Mouse (Mus musculus): ENCODE results near the gene Mettl7b.
"Not testable (repeated sequence)": the region's sequence is repeated elsewhere in the genome, so short reads cannot be mapped to it uniquely, and the experiment has no call there.

The Mettl7b gene

DNA sequence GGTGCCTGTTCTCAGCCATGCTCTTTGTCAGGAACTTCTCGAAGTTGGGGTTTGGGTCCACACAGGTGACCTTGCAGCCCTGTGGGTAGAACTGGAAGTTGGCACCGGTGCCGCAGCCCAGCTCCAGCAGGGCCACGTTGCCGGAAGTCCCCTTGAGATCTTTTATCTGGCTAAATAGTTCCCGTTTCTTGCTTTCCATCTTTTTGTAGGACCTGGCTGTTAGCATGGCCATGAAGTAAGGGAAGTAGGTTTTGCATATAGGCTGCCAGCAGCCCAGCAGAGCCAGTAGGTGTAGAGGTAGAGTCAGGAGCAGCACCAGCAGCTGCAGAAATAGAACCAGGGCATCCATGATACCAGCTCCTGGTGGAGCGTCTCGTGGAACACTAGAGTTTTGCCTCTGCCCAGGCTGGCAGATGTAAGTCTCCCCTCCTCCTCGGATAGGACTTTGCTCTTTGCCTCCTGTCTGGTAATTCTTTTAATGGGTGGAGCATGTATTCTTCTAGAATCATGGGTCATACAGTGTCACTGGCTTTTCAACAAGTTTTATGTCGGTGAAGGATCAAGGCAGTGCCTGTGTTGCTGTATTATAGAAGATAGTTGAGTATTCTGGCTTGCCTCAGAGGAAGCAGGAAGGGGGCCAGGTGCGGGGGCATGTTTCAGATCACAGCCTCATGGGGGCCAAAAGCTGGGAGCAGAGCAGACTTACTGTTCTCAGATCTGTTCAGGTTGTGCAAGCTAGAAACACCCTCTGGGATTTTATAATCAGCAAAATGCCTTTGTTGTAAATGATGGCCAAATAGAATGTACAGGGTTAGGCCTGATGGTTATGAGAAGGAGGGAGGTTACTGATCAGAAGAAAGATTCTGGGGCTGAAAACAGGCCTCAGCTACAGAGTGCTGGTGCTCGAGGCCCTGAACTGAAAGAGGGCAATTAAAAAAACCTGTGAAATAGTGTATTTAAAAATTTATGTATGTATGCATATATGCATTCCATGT is at the start of gene Mettl7b:
Gene Mettl7b, minus strand, starts transcription at position 399 of the 995 bp plus-strand sequence.
- no peak for DNase-seq (ENCODE audit: low read depth, low spot score)

DNA sequence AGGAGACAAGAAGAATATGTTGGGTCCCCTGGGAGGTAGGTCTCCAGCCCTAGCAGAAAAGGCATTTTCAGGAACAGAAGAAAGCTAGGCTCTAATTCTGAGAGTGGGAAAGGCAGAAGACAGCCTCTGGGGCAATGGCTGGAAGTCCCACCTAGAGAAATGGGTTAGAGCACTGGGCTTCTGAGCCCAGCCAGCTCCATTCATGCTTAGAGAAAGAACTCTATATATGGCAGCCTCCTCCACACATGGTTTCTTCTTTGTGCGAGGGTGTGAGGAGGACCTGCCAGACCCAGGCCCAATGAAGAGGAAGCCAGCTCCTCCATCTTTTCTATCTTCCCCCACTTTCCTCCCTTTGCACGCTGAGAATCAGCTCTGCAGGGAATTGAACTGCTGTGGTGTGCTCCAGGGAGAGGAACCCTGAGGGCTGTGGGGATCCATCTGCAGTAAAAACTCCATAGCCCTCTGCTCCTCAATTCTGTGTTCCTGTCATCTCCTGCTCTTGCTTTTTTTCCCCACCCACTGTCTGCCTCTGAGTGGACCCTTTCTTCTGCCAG is 49.6 kb upstream of the Mettl7b start, which contains the start of gene Olfr763:
Gene Olfr763, plus strand, starts transcription at position 504 of the 554 bp plus-strand sequence.
- no peak for DNase-seq (ENCODE audit: low read depth, low spot score)

DNA sequence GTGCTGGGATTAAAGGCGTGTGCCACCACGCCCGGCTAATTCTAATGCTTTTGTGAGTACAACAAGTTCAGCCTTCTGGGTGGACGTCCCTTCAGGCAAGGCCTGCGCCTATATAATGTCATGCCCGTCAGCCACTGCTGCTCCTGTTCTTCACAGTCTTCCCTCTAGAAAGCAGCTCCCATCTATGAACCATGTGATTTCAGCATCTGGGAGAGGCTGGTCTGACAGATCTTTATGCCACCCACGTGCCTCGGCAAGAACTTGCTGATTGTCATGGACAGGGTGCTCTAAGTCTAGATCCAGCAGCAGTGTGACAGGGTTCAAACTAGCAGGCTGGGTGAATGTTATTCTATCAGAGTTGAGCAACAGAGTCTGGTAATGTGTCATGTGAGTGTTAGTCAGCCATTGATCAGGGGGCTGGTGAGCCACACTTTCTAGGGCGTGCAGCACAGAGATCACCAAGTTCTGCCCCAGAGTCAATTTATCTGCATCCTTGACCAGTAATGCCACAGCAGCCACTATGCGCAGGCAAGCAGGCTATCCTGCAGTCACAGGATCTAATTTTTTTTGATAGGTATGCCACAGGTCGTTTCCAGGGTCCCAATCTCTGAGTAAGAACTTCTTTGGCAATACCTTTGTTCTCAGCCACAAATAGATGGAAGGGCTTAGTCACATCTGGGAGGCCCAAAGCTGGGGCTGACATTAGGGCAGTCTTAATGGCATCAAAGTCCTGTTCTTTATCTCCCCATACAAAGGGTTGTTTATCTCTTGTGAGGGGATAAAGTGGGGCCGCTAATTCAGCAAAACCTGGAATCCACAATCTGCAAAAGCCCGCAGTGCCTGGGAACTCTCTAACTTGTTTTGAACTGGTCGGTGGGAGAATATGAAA is 43.5 kb upstream of the Mettl7b start:
- DNase-seq (ENCODE audit: low read depth, low spot score), result no peak

DNA sequence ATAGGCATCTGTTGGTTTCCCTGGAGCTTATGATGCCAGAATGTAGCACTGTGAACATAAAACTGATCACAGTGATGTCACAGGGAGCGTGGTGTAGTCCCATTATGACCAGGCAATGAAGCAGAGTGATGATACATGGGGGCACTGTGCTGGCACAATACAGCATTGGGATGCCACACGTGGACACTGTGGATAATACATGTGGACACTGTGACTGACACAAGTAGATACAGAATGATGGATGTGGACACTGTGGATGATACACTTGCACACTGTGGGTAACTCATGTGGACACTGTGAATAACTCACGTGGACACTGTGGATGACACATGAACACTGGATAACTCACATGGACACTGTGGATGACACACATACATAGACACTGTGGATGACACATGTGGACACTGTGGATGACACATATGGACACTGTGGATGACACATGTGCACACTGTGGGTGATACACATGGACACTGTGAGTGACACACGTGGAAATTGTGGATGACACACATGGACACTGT is 35.8 kb upstream of the Mettl7b start:
- no peak for DNase-seq (ENCODE audit: low read depth, low spot score)

- DNase-seq (ENCODE audit: low read depth, low spot score), result no peak
Measured at GRCm38 (mm10) chr10:128995796-128996195, 35.0 kb upstream of the Mettl7b start.

DNA sequence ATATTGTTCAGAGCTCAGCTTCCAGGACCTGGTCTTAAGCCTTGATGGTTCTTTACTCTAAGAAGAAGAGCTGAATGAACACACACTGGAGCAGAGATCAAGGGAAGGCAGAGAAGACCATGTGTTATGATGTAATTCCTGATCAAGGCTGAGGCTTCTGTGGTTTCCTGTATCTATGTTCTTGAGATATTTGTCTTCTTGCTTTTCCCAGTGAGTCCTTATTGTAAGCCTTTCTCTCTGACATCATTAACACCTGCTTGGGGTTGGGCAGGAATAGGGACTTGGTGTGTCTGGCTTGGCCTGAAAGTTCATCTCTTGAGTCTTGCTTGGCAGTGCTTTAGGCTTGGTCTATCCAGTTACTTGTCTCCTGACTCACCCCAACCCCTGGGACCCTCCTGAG is 30.2 kb upstream of the Mettl7b start:
- DNase-seq (ENCODE audit: low read depth, low spot score), result no peak

DNA sequence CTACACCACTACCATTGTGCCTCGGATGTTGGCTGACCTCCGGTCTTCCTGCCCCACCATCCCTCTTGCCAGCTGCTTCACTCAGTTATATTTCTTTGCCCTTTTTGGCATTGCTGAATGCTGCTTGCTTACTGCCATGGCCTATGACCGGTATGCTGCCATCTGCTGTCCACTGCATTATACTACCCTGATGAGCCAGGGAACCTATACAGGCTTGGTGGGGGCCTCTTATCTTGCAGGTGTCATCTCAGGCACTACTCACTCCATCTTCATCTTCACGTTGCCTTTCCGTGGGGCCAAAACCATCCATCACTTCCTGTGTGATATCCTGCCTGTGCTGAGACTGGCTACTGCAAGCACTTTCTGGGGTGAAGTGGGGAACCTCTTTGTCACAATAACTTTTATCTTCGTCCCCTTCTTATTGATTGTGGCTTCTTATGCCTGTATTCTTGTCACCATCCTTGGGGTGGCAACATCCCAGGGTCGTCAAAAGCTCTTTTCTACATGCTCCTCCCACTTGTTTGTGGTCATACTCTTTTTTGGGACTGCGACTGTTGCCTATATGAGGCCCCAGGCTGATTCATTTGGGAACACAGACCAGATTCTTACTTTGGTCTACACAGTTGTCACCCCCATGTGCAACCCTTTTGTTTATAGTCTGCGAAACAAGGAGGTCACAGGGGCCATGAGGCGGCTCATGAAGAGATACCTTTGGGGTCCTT is 29.5 kb upstream of the Mettl7b start:
- DNase-seq (ENCODE audit: low read depth, low spot score), result not testable (repeated sequence)

DNA sequence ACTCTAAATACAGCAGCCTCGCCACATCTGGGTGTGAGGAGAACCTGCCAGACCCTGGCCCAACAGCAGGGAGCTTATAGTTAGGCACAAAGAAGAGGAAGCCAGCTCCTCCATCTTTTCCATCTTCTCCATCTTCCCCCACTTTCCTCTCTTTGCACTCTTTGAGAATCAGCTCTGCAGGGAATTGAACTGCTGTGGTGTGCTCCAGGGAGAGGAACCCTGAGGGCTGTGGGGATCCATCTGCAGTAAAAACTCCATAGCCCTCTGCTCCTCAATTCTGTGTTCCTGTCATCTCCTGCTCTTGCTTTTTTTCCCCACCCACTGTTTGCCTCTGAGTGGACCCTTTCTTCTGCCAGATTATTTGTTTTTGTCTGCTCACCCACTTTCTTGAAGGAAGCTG is 28.3 kb upstream of the Mettl7b start, which contains the start of gene Olfr9:
Gene Olfr9, plus strand, starts transcription at position 301 of the 400 bp plus-strand sequence.
- DNase-seq (ENCODE audit: low read depth, low spot score), result not testable (repeated sequence)

DNA sequence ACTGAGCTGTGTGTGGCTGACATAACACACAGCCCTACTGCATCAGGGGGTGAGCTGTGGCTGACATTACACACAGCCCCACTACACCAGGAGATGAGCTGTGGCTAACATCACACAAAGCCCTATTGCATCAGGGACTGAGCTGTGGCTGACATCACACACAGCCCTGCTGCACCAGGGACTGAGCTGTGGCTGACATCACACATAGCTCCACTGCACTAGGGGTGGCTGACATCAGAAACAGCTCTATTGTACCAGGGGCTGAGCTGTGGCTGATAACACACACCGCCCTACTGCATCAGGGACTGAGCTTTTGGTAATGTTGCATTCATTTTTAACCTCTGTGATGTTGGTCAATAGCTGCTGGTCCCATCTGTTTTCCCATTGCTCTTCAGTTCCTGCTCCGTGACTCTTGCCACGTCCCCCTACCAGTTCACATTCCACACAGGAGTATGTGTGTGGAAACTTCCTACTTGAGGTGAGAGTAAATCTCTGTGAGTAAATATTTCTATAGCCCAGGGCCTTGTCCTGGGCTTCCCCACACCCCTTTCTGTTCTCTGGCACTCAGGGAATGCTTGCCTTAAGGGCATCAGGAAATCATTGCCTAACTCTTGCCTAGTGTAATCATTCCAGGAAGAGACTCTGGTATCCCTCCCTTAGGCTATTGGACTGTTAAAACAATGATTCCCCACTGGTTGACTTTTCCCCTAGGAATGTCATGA is 20.0 kb upstream of the Mettl7b start:
- DNase-seq (ENCODE audit: low read depth, low spot score), result peak; percentile 46

DNA sequence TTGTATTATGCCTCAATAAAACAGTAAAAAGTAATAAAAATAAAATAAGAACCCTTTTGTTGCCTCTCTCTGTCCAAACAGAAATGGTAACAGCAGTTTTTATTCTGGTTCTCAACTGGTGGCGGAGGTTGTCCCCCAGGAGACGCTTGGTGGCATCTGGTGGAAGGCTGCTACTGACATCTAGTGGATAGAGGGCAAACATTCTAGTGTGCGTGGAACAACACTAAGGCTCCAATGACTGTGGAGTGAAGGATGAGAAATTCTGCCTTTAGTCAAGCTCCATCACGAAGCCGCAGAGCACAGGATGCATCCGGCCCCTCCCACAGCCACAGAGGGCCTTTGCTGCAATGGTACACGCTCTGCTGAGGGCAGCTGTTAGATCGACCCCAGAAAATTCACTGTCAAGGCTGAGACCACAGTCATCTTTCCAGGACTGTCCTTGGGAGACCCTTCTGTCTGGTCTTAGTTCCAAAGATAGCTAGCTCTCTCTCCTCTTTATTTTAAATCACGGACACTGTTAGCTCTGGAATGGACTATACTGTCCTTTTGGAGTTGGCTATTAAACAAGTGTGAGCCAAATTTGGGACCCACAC is 16.8 kb upstream of the Mettl7b start:
- peak; percentile 73 for DNase-seq (ENCODE audit: low read depth, low spot score)

- no peak for DNase-seq (ENCODE audit: low read depth, low spot score)
Measured at GRCm38 (mm10) chr10:128976395-128976794, 15.6 kb upstream of the Mettl7b start.

GRCm38 (mm10) chr10:128972841-128973240 is 12.1 kb upstream of the Mettl7b start:
- no peak for DNase-seq (ENCODE audit: low read depth, low spot score)

DNA sequence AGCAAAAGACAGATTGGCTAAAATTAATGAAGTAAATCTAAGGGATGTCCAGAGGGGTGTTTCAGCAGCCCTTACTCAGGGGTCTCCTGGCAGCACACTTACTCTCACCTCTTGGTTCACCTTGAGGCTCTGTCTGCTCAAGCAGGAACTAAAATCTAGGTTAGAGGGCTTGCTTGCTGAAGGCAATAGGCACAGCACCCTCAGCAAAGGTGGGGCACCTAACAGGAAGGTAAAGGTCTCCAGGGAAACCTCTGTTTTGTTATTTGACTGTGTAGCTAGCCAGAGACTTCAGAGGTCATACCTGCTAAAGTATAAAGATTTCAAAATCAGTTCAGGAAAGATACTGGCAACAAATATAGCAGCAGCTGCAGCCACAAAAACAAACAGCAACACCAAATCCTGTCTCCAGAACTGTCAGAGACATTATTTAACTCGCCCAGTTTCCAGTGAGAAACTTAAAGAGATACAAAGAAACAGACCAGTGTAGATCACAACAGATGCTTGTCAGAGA is 10.0 kb upstream of the Mettl7b start:
- DNase-seq (ENCODE audit: low read depth, low spot score), result no peak

- DNase-seq (ENCODE audit: low read depth, low spot score), result no peak
Measured at GRCm38 (mm10) chr10:128968341-128968749, 7.6 kb upstream of the Mettl7b start.

DNA sequence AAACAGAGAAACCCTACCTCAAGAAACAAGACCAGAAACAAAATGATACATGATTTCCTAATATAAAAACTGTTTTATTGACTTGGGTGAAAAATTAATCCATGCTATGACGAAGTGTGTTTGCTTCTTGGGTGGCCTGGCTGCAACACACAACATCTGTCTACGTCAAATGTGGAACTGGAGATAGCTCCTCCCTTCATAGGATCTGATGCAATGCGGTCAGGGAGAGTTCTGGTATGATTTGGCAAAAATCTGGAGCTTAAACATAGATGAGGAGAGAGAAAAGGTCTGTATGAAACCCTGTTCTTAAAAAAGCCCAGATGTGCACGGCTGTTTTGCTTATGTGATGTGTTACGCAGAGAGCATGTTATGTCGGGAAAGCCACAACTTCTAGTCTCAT is 5.1 kb upstream of the Mettl7b start:
- DNase-seq (ENCODE audit: low read depth, low spot score), result no peak

DNA sequence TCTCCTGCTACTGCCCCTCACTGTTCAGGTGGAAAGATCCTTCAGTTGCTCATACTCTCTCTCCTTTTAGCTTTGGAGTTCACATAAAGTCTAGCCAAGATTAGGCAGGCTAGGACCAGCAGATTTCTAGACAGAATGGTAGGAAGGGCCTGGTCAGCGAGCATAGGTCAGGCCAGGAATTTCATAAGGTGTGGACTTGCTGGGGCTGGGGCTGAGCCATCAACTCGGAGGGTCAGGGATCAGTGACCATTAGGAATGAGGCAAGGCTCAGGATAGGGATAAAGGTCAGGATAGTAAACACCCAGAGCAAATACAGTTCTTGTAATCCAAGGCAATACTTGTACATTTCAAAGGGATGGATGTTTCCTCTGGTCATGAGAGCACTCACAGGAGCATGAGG is 4.2 kb upstream of the Mettl7b start:
- no peak for DNase-seq (ENCODE audit: low read depth, low spot score)

DNA sequence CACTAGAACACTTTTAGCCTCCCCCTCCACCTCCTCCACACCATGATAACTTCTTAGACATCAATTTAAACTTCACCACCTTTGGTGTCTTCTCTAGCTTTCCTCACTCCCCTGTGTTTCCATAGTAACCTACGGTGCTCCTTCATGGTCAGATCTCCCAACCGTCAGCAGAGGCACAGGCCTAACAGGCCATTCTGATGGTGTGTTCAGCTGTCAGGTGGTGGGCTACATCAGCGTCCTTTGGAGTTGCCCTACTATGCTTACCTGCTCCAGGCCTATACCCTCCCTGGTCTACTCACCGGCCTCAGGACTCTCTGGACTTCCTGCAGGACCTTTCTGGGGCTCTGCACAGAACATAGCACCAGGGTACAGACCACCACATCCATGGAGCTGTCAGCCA is 646 bp downstream of the Mettl7b start:
- no peak for DNase-seq (ENCODE audit: low read depth, low spot score)

DNA sequence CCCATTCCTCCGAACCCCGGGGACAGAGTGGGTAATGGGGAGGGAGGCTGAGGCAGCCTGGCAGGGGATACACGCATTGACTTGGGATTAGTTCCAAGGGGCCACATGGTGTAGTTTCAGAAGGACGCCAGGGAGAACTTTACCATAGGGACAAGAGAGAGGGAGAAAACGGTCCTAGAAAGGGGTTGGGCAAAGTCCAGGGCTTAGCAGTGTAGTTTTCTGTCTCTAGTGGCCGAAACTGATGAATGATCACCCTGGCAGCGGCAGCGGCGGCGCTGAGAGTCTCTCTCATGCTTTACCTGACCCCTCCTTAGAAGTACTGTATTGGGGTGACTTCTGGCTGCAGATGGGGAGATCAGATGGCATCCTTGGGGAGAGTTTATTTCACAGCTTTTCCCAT is 2.4 kb downstream of the Mettl7b start:
- no peak for DNase-seq (ENCODE audit: low read depth, low spot score)

DNA sequence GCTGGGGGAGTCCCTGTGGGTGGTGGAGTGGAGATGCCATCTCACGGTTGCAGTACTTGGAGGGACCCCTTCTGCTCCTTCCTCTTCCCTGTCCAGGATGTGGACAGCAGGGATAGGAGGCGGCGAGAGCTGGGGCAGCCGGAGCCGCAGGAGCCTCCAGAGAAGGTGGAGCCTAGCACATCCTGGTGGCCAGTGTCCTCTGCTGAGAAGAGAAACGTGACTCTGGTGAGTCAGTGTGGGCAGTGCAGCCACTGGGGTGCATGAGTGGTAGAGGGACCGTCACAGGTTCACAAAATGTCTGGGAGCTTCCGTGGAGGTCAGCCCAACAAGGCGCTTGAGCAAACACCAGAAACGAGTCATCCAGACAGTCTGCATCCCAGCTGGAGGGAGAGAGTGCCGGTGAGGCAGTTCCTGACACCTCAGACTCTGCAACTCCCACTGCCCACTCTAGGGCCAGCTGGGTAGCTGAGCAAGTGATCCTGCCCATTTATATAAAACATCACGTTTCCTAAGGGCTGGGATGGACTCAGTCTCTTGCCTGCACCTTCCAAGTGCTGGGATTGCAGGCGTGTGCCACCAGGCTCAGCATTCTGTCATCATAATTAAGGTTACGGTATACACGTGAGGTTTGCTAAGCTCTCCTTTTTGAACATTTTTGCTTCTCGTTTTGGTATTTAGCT is 10.4 kb downstream of the Mettl7b start:
- no peak for DNase-seq (ENCODE audit: low read depth, low spot score)

Data from ES-CJ7 (cell line).